Mouse (Mus musculus) ES-Bruce4 (cell line): ENCODE results near the gene Olfr1261. TPM values are rescaled to one million over a fixed set of nuclear protein-coding genes. Genes with fewer than 3 reads are reported as not detected.

Source experiments
- H3K27ac ChIP-seq: 2 replicates; pipeline ENCODE4 v1.5.1; 2012; ENCODE audit warnings: low read length, inconsistent platforms; ENCODE audit not compliant: insufficient read depth
- H3K27me3 ChIP-seq: 2 replicates; pipeline ENCODE4 v1.6.1; 2012; ENCODE audit warnings: mild to moderate bottlenecking, low read length, inconsistent platforms; ENCODE audit not compliant: control insufficient read depth, poor library complexity, insufficient read depth, severe bottlenecking
- H3K36me3 ChIP-seq: 2 replicates; pipeline ENCODE4 v1.6.1; 2012; ENCODE audit warnings: inconsistent platforms, mild to moderate bottlenecking, low read length, moderate library complexity; ENCODE audit not compliant: control insufficient read depth, poor library complexity, insufficient read depth, severe bottlenecking
- H3K4me1 ChIP-seq: one replicate; pipeline ENCODE4 v1.8.1; 2011; ENCODE audit warnings: low read length; ENCODE audit not compliant: control insufficient read depth, insufficient read depth
- H3K4me3 ChIP-seq: 2 replicates; pipeline ENCODE4 v1.5.1; 2011; ENCODE audit warnings: low read depth, mild to moderate bottlenecking, low read length
- H3K9ac ChIP-seq: 2 replicates; pipeline ENCODE4 v1.6.1; 2012; ENCODE audit warnings: low read depth, mild to moderate bottlenecking, inconsistent platforms; ENCODE audit not compliant: poor library complexity, severe bottlenecking
- H3K9me3 ChIP-seq: replicated peaks from 2 replicates; pipeline ENCODE4 v1.6.1; 2012; ENCODE audit warnings: mild to moderate bottlenecking, low read length, inconsistent platforms; ENCODE audit not compliant: control insufficient read depth, poor library complexity, insufficient read depth, severe bottlenecking
- CTCF ChIP-seq: IDR thresholded peaks from one replicate; pipeline ENCODE4 v1.8.1; 2011; ENCODE audit warnings: low read depth, low read length
- EP300 ChIP-seq: IDR thresholded peaks from 2 replicates; pipeline ENCODE4 v1.6.1; 2011; ENCODE audit warnings: low read depth, low read length; ENCODE audit not compliant: insufficient read depth
- POLR2A ChIP-seq: IDR thresholded peaks from one replicate; pipeline ENCODE4 v1.8.1; 2011; ENCODE audit warnings: low read length; ENCODE audit not compliant: insufficient read depth
- polyA plus RNA-seq: library from polyadenylated mRNA; stranded (reverse); fragments of >200 nt; gene quantifications from 2 replicates; pipeline ENCODE4 v1.2.4, GENCODE M21; 2011; ENCODE audit warnings: low read depth; ENCODE audit not compliant: missing spikeins, insufficient read depth, insufficient read length

The Olfr1261 gene
- polyA plus RNA-seq, 1 experiment: not detected

- no peak within 1 kb of the TSS for H3K27ac ChIP-seq
- H3K9ac ChIP-seq: no peak within 1 kb of the TSS
- H3K27me3 ChIP-seq: no peaks in the 10 kb centered on the region
- H3K9me3 ChIP-seq: no peaks in the 10 kb centered on the region
- TF ChIP-seq EP300: no peak
- TF ChIP-seq CTCF: no peak
- TF ChIP-seq POLR2A: no peak
- H3K36me3 ChIP-seq: no peaks in the 10 kb centered on the region
- no peak within 1 kb of the TSS for H3K4me3 ChIP-seq
- no peaks in the 10 kb centered on the region for H3K4me1 ChIP-seq
These were observed 34.5 kb downstream of the Olfr1261 start, which contains the start of gene Olfr1264 for GRCm38 (mm10) chr2:90025477-90025876. TSS of gene Olfr1264 (minus strand) at chr2:90025577.

DNA sequence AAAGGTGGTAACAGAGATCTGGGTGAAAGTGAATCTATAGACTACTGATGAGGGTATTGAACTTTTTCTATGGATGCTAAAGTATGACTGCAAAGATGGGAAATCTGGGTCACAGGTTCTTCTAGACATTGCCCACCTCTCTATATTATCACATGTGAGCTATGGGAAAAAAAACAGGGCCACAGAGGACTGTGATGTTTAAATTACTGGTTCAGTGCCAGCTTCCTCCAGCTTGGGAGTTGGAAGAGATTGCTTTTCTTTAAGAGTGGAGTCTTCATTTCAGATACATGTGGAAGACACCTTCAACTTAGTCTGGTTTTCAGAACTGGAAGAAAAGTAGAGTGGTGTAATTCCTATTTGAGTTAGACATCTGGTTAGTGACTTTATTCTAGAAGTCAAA lies 44.0 kb downstream of the Olfr1261 start, which contains the start of gene Olfr1265:
Gene Olfr1265 (plus strand): TSS at position 301 of the 400 bp plus-strand sequence.
- no peaks in the 10 kb centered on the region for H3K27me3 ChIP-seq
- H3K9ac ChIP-seq: no peak within 1 kb of the TSS
- H3K27ac ChIP-seq: no peak within 1 kb of the TSS
- no peak for TF ChIP-seq POLR2A
- TF ChIP-seq CTCF: no peak
- no peak for TF ChIP-seq EP300
- no peaks in the 10 kb centered on the region for H3K9me3 ChIP-seq
- H3K4me3 ChIP-seq: no peak within 1 kb of the TSS
- H3K36me3 ChIP-seq: no peaks in the 10 kb centered on the region
- H3K4me1 ChIP-seq: no peaks in the 10 kb centered on the region

Other genes with a start within 250 kb of the Olfr1261 start
- not detected in 2 replicates for gene Olfr1253, start 234.1 kb upstream of the Olfr1261 start, polyA plus RNA-seq
- gene Olfr1254, start 197.6 kb upstream of the Olfr1261 start, polyA plus RNA-seq: not detected in 2 replicates
- not detected in 2 replicates for gene Olfr1255, start 179.2 kb upstream of the Olfr1261 start, polyA plus RNA-seq
- gene Olfr1256, start 149.7 kb upstream of the Olfr1261 start, polyA plus RNA-seq: not detected in 2 replicates
- gene Olfr48, start 143.0 kb upstream of the Olfr1261 start, polyA plus RNA-seq: not detected in 2 replicates
- gene Olfr1257, start 112.8 kb upstream of the Olfr1261 start, polyA plus RNA-seq: not detected in 2 replicates
- gene Olfr1258, start 63.9 kb upstream of the Olfr1261 start, polyA plus RNA-seq: not detected in 2 replicates
- gene Olfr1259, start 42.6 kb upstream of the Olfr1261 start, polyA plus RNA-seq: not detected in 2 replicates
- gene Olfr1260, start 16.9 kb upstream of the Olfr1261 start, polyA plus RNA-seq: not detected in 2 replicates
- not detected in 2 replicates for gene Olfr1262, start 8.9 kb downstream of the Olfr1261 start, polyA plus RNA-seq
- not detected in 2 replicates for gene Olfr1263, start 20.9 kb downstream of the Olfr1261 start, polyA plus RNA-seq
- gene Olfr1264, start 34.4 kb downstream of the Olfr1261 start, polyA plus RNA-seq: not detected in 2 replicates
- gene Olfr1265, start 44.1 kb downstream of the Olfr1261 start, polyA plus RNA-seq: not detected in 2 replicates
- gene Olfr140, start 72.4 kb downstream of the Olfr1261 start, polyA plus RNA-seq: not detected in 2 replicates
- gene Olfr1269, start 130.2 kb downstream of the Olfr1261 start, polyA plus RNA-seq: not detected in 2 replicates
- not detected in 2 replicates for gene Olfr32, start 151.1 kb downstream of the Olfr1261 start, polyA plus RNA-seq
- not detected in 2 replicates for gene Olfr1270, start 161.9 kb downstream of the Olfr1261 start, polyA plus RNA-seq
- not detected in 2 replicates for gene Olfr1506, start 233.3 kb downstream of the Olfr1261 start, polyA plus RNA-seq